Mouse (Mus musculus) Patski (cell line): ENCODE measurements around the gene Fancd2os. TPM values are rescaled to one million over a fixed set of nuclear protein-coding genes. Genes with fewer than 3 reads are reported as not detected.

Experiments
- ATAC-seq: fragments of 100-300 bp; one replicate; pipeline ENCODE4 v1.8.0; 2021
- CTCF ChIA-PET: fragments of 350-600 bp; sonication (Branson Sonifier 250); formaldehyde crosslinking; loops from one replicate; lab custom pipeline; 2022; ENCODE audit warnings: inconsistent platforms; lab: Charles Lee
- POLR2A ChIA-PET: fragments of 350-600 bp; sonication (Branson Sonifier 250); formaldehyde crosslinking; loops from one replicate; lab custom pipeline; 2022; ENCODE audit warnings: antibody characterized with exemption, inconsistent platforms; lab: Charles Lee
- DNase-seq: peaks from one replicate; pipeline ENCODE4 v3.0.0-alpha.2; 2011; ENCODE audit warnings: low read depth, low spot score
- H3K27me3 ChIP-seq: fragments of 371-371 bp; one replicate; pipeline ENCODE4 v1.5.1; 2021
- CTCF ChIP-seq: fragments of 100-300 bp; IDR thresholded peaks from one replicate; pipeline ENCODE4 v1.5.1; 2021
- in situ Hi-C: fragments of 300-500 bp; cut with MboI; formaldehyde crosslinking; loops from 3 replicates; pipeline ENCODE4 v1.11.1; 2018; ENCODE audit warnings: low pct_unique_long_range_greater_than_20kb, mixed read lengths
- polyA plus RNA-seq: library from polyadenylated mRNA; unstranded; gene quantifications from one replicate; pipeline ENCODE4 v1.2.3, GENCODE M21; 2021

Gene Fancd2os
- polyA plus RNA-seq, 1 experiment from 2014 or later, result not detected

GRCm38 (mm10) chr6:113576044-113576443 lies 24.5 kb downstream of the Fancd2os start:
- H3K27me3 ChIP-seq, result no peaks in the 10 kb centered on the region
- DNase-seq (no peak), ATAC-seq (no peak)
- TF ChIP-seq CTCF, result no peak
- POLR2A ChIA-PET, result no interaction called here
- CTCF ChIA-PET, result interaction anchor here (1.5 kb wide), 1 partner anchor 12 kb away, joined by 3 read pairs; no protein-coding TSS in a partner anchor
- in situ Hi-C loops, result no loop called here

GRCm38 (mm10) chr6:113564557-113564956 lies 36.0 kb downstream of the Fancd2os start:
- no peaks in the 10 kb centered on the region for H3K27me3 ChIP-seq
- TF ChIP-seq CTCF, result no peak
- ChIA-PET POLR2A (no interaction called here), CTCF (interaction anchor here (1.6 kb wide), 1 partner anchor 8 kb away, joined by 4 read pairs; no protein-coding TSS in a partner anchor)
- in situ Hi-C loops, result no loop called here
- ATAC-seq (no peak), DNase-seq (no peak)

- no peaks in the 10 kb centered on the region for H3K27me3 ChIP-seq
- in situ Hi-C loops, result no loop called here
- POLR2A ChIA-PET, result no interaction called here
- no peak for TF ChIP-seq CTCF
- ATAC-seq (no peak), DNase-seq (no peak)
- CTCF ChIA-PET, result interaction anchor here (1.4 kb wide), 2 partner anchors 12 to 18 kb away, joined by 3 read pairs; no protein-coding TSS in a partner anchor
These were observed 40.8 kb downstream of the Fancd2os start for GRCm38 (mm10) chr6:113559736-113560135.

Other genes starting within 250 kb of the Fancd2os start
- 53.0 TPM for gene Tada3, start 222.8 kb downstream of the Fancd2os start, polyA plus RNA-seq
- 241 TPM for gene Arpc4, start 222.6 kb downstream of the Fancd2os start, polyA plus RNA-seq
- gene Ttll3, start 211.5 kb downstream of the Fancd2os start, polyA plus RNA-seq, result 10.1 TPM
- gene Rpusd3, start 181.4 kb downstream of the Fancd2os start, polyA plus RNA-seq, result 16.6 TPM
- gene Cidec, start 165.0 kb downstream of the Fancd2os start, polyA plus RNA-seq, result not detected
- gene Jagn1, start 158.1 kb downstream of the Fancd2os start, polyA plus RNA-seq, result 120 TPM
- 1.7 TPM for gene Il17re, start 142.2 kb downstream of the Fancd2os start, polyA plus RNA-seq
- gene Il17rc, start 129.3 kb downstream of the Fancd2os start, polyA plus RNA-seq, result 242 TPM
- gene Creld1, start 117.4 kb downstream of the Fancd2os start, polyA plus RNA-seq, result 131 TPM
- gene Prrt3, start 98.8 kb downstream of the Fancd2os start, polyA plus RNA-seq, result 0.63 TPM
- gene Emc3, start 69.1 kb downstream of the Fancd2os start, polyA plus RNA-seq, result 162 TPM
- 8.2 TPM for gene Fancd2, start 69.0 kb downstream of the Fancd2os start, polyA plus RNA-seq
- 167 TPM for gene Brk1, start 4.1 kb upstream of the Fancd2os start, polyA plus RNA-seq
- gene Vhl, start 23.2 kb upstream of the Fancd2os start, polyA plus RNA-seq, result 29.5 TPM
- 34.6 TPM for gene Irak2, start 37.8 kb upstream of the Fancd2os start, polyA plus RNA-seq
- gene Tatdn2, start 96.3 kb upstream of the Fancd2os start, polyA plus RNA-seq, result 56.3 TPM
- 1.5 TPM for gene Ghrl, start 119.2 kb upstream of the Fancd2os start, polyA plus RNA-seq
- 181 TPM for gene Sec13, start 140.0 kb upstream of the Fancd2os start, polyA plus RNA-seq